Mouse (Mus musculus): ENCODE measurements around the gene Tm9sf4.

GRCm38 (mm10) chr2:153175995-153176570, 15.0 kb downstream of the Tm9sf4 start:
- TF ChIP-seq CTCF (IDR thresholded peaks at IDR 0.05; ENCODE audit: low read depth), result no peak
- TF ChIP-seq EP300 (IDR thresholded peaks at IDR 0.05; ENCODE audit: low read depth), result no peak

All from heart, postnatal 0 days (tissue).